Mouse (Mus musculus): ENCODE measurements around the gene Panx1. TPM values are rescaled to one million over a fixed set of nuclear protein-coding genes. Genes with fewer than 3 reads are reported as not detected.

Panx1 gene
- total and polyA plus RNA-seq, 3 experiments: 19.7 to 54.0 (median 27.9) TPM

DNA sequence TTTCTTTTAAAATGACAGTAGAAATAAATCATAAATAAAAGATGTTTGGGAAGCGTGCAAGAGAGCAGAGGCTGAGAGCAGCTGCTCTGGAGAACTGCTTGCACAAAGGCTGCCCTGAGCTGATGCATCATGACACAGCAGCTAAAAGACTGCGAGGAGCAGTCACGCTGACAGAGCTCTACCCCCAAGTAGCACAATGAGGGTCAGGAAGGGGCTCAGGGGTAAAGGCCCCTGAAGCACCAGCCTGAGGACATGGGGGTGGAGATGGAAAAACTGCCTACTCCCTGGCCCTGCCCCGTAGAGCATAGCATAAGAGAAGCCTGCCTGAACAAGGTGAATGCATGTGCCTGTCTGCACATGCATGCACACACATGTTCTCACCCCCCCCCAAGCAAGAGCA, 8.5 kb downstream of the Panx1 start:
- H3K9ac ChIP-seq (ENCODE audit: insufficient read depth, low read depth): no peak overlapping the region
- H3K9me3 ChIP-seq (replicated peaks; ENCODE audit: low read length): peaks cover 6% of the 10 kb centered on the region
- TF ChIP-seq POLR2A (IDR thresholded peaks at IDR 0.05; ENCODE audit: low read depth, low read length) (no peak), ETS1 (conservative IDR thresholded peaks at IDR 0.05; ENCODE audit: low read depth, low read length) (no peak)
- peaks cover 8 to 54% of the 10 kb centered on the region in 2 experiments for H3K4me1 ChIP-seq (ENCODE audit: control insufficient read depth in 1 of 2, insufficient read depth in 2 of 2)
- in situ Hi-C loops (cut with MboI; ENCODE audit: low pct_ligation_motif_present, low pct_unique_long_range_greater_than_20kb, low sequenced_read_pairs): no loop called here
- DNase-seq (ENCODE audit: extremely low read depth): no peak
- dilution Hi-C loops (cut with MboI; ENCODE audit: extremely low pct_ligation_motif_present, extremely low pct_unique_long_range_greater_than_20kb, low sequenced_read_pairs): no loop called here
- H3K4me2 ChIP-seq (ENCODE audit: insufficient read depth, low read depth, poor library complexity, severe bottlenecking): no peak overlapping the region
- H3K4me3 ChIP-seq (replicated peaks in 1 of 3; ENCODE audit: low read depth in 2 of 3, low read length in 2 of 3, poor library complexity in 1 of 3): no peak overlapping the region
- no peak overlapping the region for H3K27ac ChIP-seq (ENCODE audit: insufficient read depth, low read depth)
- H3K27me3 ChIP-seq (replicated peaks): no peaks in the 10 kb centered on the region
- peaks cover 0 to 33% of the 10 kb centered on the region in 2 experiments for H3K36me3 ChIP-seq (replicated peaks in 1 of 2; ENCODE audit: control insufficient read depth in 1 of 2, insufficient read depth in 1 of 2, low read length in 1 of 2)
- H3K79me2 ChIP-seq (replicated peaks; ENCODE audit: control insufficient read depth, extremely low read depth, insufficient read depth, poor library complexity, severe bottlenecking): no peaks in the 10 kb centered on the region

DNA sequence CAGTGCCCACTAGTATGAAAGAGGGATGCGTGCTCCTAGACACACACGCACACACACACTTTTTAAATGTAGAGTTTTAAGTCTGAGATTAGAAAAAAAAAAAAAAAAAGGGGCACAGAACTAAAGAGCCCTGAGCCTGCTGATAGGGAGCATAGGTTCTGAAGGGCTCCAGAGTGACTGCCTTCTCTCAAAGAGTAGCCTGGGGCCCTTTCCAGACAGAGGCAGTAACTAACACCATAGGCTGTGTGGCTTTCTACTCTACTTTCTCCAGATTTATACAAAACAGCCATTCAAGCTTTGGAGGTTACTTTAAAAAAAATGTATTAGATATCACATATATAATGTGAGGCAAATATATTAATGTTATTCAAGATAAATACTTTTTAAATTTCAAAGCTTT, 8.9 kb downstream of the Panx1 start:
- in situ Hi-C loops (cut with MboI; ENCODE audit: low pct_ligation_motif_present, low pct_unique_long_range_greater_than_20kb, low sequenced_read_pairs): no loop called here
- H3K36me3 ChIP-seq (replicated peaks in 1 of 2; ENCODE audit: control insufficient read depth in 1 of 2, insufficient read depth in 1 of 2, low read length in 1 of 2): peaks cover 0 to 33% of the 10 kb centered on the region in 2 experiments
- dilution Hi-C loops (cut with MboI; ENCODE audit: extremely low pct_ligation_motif_present, extremely low pct_unique_long_range_greater_than_20kb, low sequenced_read_pairs): no loop called here
- no peaks in the 10 kb centered on the region for H3K79me2 ChIP-seq (replicated peaks; ENCODE audit: control insufficient read depth, extremely low read depth, insufficient read depth, poor library complexity, severe bottlenecking)
- H3K27me3 ChIP-seq (replicated peaks): no peaks in the 10 kb centered on the region
- DNase-seq (ENCODE audit: extremely low read depth): no peak
- TF ChIP-seq JUND (conservative IDR thresholded peaks at IDR 0.05; ENCODE audit: low read depth, low read length): no peak
- no peak for TF ChIP-seq MYC (IDR thresholded peaks at IDR 0.05; ENCODE audit: low read depth, low read length)
- no peak for TF ChIP-seq MAX (IDR thresholded peaks at IDR 0.05; ENCODE audit: low read length)
- H3K27ac ChIP-seq (ENCODE audit: insufficient read depth, low read depth): no peak overlapping the region
- no peak overlapping the region for H3K4me3 ChIP-seq (replicated peaks in 1 of 3; ENCODE audit: low read depth in 2 of 3, low read length in 2 of 3, poor library complexity in 1 of 3)
- no peak overlapping the region for H3K9ac ChIP-seq (ENCODE audit: insufficient read depth, low read depth)
- peaks cover 8 to 52% of the 10 kb centered on the region in 2 experiments for H3K4me1 ChIP-seq (ENCODE audit: control insufficient read depth in 1 of 2, insufficient read depth in 2 of 2)
- no peak overlapping the region for H3K4me2 ChIP-seq (ENCODE audit: insufficient read depth, low read depth, poor library complexity, severe bottlenecking)
- peaks cover 6% of the 10 kb centered on the region for H3K9me3 ChIP-seq (replicated peaks; ENCODE audit: low read length)

DNA sequence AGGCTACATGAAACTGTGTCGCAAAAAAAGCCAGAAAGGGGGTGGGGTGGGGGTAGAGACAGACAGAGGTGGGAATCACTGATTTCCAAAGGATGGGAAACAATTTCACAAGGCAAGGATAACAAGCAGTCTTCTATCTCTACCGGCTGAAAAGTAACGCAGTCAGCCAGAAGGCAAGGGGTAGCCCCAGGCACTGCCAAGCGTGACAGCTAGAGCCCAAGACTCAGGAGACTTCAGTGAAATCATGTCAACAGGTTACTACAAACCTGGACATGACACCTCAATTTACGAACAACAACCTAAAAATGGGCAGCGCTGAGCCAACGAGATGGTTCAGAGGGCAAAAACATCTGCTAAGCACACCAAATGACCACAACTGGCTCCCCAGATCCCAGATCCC, 9.3 kb downstream of the Panx1 start:
- no peak overlapping the region for H3K9ac ChIP-seq (ENCODE audit: insufficient read depth, low read depth)
- peaks cover 8 to 49% of the 10 kb centered on the region in 2 experiments for H3K4me1 ChIP-seq (ENCODE audit: control insufficient read depth in 1 of 2, insufficient read depth in 2 of 2)
- peaks cover 0 to 31% of the 10 kb centered on the region in 2 experiments for H3K36me3 ChIP-seq (replicated peaks in 1 of 2; ENCODE audit: control insufficient read depth in 1 of 2, insufficient read depth in 1 of 2, low read length in 1 of 2)
- no peak overlapping the region for H3K4me3 ChIP-seq (replicated peaks in 1 of 3; ENCODE audit: low read depth in 2 of 3, low read length in 2 of 3, poor library complexity in 1 of 3)
- no peak for DNase-seq (ENCODE audit: extremely low read depth)
- H3K4me2 ChIP-seq (ENCODE audit: insufficient read depth, low read depth, poor library complexity, severe bottlenecking): no peak overlapping the region
- no peak for TF ChIP-seq ZC3H11A (IDR thresholded peaks at IDR 0.05; ENCODE audit: low read depth, low read length)
- no peak for TF ChIP-seq CTCF (conservative IDR thresholded peaks at IDR 0.05 in 1 of 2, IDR thresholded peaks at IDR 0.05 in 1 of 2; ENCODE audit: low read depth in 2 of 2, low read length in 2 of 2)
- TF ChIP-seq UBTF (IDR thresholded peaks at IDR 0.05; ENCODE audit: low read depth, low read length): no peak
- no peak for TF ChIP-seq JUN (IDR thresholded peaks at IDR 0.05; ENCODE audit: insufficient read depth, low read depth, low read length)
- no peaks in the 10 kb centered on the region for H3K27me3 ChIP-seq (replicated peaks)
- no peaks in the 10 kb centered on the region for H3K79me2 ChIP-seq (replicated peaks; ENCODE audit: control insufficient read depth, extremely low read depth, insufficient read depth, poor library complexity, severe bottlenecking)
- in situ Hi-C loops (cut with MboI; ENCODE audit: low pct_ligation_motif_present, low pct_unique_long_range_greater_than_20kb, low sequenced_read_pairs): no loop called here
- dilution Hi-C loops (cut with MboI; ENCODE audit: extremely low pct_ligation_motif_present, extremely low pct_unique_long_range_greater_than_20kb, low sequenced_read_pairs): no loop called here
- peaks cover 6% of the 10 kb centered on the region for H3K9me3 ChIP-seq (replicated peaks; ENCODE audit: low read length)
- H3K27ac ChIP-seq (ENCODE audit: insufficient read depth, low read depth): no peak overlapping the region
